Mouse (Mus musculus) layer of hippocampus, postnatal 14 days (tissue): ENCODE measurements around the gene Stx11. TPM values are rescaled to one million over a fixed set of nuclear protein-coding genes. Genes with fewer than 3 reads are reported as not detected.

ENCODE experiments used
- DNase-seq, 2 experiments: peaks; one replicate each; pipeline ENCODE4 v3.0.0; 2021 to 2022; ENCODE audit warnings: low spot score in 2 of 2, mixed read lengths in 1 of 2
- long read RNA-seq, 2 experiments: library from polyadenylated mRNA; stranded (forward); transcript quantifications; one replicate each; pipeline ENCODE4 v2.0.0; 2021
- total RNA-seq, 2 experiments: library from RNA; stranded (reverse); gene quantifications; 2 replicates each; pipeline ENCODE4 v1.2.3; 2021

The Stx11 gene
- under 1 TPM; 0.21 to 0.36 TPM for total RNA-seq
- long read RNA-seq, experiment 1, partial matches to known transcripts: 0 of 1 reads
- long read RNA-seq, experiment 1, other reads (novel, unspliced or antisense): 0 of 1 reads
- long read RNA-seq, experiment 2, full-length matches to known transcripts: 1 of 1 reads
- long read RNA-seq, experiment 2, partial matches to known transcripts: 0 of 1 reads
- long read RNA-seq, experiment 2, other reads (novel, unspliced or antisense): 0 of 1 reads

DNA sequence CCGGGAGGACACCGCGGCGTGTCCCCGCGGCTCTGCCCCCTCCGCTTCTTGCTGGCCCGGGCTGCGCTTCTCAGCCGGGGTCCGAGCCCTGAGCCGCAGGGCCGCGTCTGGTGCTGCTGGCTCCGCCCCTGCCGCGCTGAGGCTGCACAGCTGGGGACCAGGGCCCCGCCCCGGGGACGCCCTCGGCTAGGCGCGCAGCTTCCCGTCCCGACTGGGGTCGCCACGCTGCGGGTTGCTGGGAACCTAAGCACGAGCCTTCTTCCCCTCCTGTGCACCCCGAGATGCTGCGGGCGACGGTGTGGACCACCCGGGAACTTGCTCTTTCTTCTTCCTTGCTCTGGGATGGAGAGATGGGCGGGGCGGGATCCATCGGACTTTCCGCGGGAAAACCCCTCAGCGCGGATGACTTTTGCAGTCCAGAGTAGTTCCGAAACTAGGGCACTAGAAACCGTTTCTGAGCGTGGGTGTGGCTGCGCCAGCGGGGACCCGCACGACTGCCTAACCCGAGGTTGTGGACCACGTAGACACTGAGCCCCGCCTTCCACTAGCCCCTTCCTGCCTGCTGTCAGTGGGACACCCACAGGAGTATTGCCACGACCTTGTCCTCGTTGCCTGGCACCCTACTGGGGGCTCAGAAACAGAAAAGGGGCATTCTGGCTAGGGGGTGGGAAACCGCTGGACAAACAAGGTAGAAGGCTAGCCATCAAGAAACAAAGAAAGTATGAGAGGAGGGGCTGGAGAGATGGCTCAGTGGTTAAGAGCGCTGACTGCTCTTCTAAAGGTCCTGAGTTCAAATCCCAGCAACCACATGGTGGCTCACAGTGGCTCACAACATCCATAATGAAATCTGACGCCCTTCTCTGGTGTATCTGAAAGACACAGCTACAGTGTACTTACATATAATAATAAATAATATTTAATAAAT is at the start of gene Stx11:
TSS of gene Stx11 (minus strand) at position 148 of the 925 bp plus-strand sequence.
- DNase-seq: no peak

DNA sequence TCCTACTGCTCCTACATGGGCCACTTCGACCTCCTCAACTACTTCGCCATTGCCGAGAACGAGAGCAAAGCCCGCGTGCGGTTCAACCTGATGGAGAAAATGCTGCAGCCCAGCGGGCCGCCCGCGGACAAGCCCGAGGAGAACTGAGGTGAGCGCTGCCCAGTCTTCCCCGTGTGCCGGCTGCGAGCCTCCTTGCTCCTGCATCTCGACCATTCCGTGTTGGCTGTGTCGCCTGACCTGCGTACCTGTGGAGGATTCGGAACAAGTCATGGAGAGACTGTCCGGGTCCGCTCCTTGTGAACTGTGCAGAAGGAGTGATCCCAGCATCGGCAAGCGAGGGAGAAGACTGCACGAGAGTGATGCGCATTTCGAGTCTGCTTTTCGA is 44.6 kb upstream of the Stx11 start:
- peak in 1 of 2 experiments; percentile 15 for DNase-seq

DNA sequence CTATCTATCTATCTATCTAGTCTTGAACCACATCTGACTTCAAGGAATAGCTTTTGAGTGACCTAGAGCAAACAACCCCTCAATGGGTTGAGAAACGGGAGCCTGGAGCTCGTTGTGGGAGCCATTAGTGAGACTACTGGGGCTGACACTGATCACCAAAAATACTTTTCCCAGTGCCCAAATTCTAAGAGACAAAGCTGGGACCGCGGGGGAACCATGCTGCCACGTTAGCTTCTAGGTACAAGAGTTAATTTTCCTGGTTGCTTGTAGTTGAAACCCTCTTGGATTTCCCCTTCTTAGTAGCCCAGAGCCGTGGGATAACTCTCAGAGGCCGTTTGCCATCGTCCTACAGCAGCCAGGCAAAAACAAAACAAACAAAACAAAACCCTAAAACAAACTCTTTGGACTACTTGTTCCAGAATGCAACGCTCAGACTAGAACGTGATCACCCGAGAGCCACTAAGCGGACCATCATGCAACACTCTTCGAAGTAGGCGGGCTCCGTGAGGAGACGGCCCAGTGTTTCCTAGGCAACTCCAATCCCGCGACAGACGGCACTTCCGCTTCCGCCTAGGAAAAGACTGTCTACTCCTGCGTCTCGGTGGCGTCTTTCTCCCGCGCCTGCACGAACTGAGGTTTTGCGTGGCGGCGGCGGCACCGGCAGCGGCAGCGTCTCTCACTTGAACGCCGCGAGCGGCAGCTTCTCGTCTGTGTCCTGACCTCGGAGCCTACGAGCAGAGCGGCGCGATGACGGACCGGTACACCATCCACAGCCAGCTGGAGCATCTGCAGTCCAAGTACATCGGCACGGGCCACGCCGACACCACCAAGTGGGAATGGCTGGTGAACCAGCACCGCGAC is 44.0 kb upstream of the Stx11 start:
- DNase-seq: peak; percentile 94 to 98

DNA sequence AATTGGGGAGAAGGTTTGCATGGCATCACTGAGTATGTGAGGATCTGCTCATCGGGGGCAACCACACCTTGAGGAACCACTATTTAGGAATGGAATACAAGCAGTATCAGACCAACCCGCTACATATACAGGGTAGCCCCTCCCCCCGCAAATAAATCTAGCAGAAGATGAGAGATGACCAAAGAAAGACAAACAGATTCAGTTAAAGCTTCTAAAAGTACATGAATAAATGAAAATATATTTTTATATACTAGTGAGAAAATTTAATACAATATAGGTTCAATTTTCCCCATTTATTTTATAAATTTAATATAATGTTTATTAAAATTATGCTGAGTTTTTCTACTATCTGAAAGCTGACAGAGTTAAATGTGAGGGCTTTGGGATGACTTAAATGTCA is 40.9 kb upstream of the Stx11 start, which contains the start of gene Sf3b5:
TSS of gene Sf3b5 (plus strand) at position 301 of the 400 bp plus-strand sequence.
- DNase-seq: no peak

DNA sequence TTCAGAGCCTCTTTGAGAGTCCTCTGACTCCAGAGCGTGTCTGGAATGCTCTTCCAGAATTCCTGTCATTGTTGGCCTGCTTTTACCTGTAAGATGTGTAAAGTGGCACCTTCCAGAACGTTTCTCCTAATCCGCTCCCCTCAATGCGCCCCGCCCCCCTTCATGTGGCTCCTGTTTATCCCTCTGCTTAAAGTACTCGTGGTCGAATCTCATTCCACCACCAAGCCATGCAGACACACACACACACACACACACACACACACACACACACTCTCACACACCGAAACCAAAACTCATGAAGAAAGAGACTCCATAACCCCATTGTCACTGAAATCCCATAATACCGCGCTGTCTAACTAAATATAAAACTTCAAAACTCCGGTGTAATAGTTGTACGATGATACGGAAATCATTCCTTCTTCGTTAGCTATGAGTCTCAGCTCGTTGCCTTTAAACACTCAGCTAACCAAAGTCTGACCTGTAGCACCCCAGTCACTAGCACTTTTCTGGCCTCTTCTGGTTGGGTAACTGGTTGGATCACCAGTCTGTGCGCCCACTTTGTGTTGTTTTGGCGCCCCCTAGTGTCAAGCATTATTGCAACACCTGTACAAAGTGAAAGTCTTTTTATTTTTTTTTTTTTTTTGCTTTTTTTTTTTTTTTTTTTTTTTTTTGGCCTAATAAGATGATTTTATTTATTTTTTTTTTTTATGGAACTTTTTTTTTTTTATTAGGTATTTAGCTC is 32.8 kb upstream of the Stx11 start:
- peak; percentile 77 to 85 for DNase-seq

DNA sequence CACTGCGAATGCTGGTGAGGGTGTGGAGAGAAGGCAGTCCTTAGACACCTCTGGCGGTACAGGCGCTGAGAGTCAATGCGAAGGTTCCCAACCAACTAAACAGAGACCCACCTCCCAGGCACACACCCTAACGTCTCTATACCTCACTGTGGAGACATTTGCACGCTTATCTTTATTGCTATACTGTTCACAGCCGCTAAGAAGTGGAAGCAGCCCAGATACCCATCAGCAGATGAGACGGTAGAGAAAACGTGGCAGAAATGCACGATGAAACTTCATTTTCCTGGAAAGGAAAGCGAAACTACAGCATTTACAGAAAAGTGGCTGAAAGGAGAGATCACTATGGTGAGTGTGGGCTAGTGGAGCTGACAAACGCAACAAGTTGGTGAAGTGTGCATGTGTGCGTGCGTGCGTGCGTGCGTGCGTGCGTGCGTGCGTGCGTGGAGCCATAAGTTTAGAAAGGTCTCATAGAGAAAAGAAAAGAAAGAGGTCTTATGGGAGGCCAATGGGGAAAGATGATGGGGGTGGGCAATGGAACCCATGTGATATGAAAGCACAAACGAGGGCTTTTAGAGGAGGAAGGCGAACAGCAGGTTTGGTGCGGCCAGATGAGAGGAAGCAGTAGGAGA is 29.4 kb upstream of the Stx11 start:
- no peak for DNase-seq

DNA sequence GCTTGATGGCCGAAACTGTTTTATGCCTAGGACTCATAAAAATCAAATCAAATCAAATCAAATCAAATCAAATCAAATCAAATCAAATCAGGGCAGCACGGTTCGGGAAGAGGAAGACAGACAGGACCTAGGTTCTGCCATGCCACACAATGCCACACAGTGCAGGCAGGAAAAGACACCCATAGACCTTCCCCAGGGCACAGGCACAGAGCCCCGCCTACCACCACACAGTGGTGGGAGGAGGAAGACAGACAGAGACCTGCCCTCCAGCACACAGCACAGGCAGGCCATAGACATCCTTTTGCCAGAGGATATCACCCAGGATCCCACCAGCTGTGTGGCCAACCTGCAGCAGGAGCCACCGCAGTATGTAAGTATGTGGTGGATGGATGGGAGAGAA is 27.9 kb upstream of the Stx11 start:
- DNase-seq: no peak

DNA sequence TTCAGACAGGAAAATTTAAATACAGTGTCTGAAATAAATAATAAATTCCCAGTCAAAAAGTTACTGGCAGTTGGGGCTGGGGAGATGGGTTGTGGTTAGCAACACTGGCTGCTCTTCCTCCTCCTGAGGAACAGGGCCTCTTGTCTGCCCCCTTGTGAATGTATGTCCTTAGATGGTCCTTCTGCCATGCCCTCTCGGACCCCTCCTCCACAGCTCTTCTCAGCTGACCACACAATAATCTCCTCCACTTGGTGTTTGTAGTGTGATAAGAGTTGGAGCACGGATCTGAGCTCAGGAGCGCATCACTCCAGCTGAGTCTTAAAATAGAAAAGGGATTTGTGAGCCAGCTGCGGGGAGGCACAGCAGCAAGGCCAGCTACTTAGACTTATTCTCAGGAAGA is 22.8 kb upstream of the Stx11 start:
- DNase-seq: no peak

DNA sequence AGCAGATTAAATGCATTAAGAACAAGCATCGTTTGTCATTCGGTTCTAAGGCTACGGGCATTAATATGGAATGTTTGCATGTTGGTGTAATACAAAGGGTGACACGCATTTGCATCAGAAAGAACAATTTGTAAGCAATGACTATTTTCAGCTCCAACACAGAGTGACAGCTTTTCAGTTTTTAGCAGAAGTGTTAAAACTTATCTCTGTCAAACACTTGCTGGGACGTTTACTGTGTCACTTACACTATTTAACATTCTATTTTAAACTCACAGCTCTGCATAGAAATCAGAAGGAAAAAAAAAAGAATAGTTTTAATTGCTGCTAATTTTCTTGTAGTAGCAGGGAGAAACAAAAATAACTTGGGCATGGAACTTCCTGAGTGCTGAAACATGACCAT is 22.4 kb upstream of the Stx11 start:
- no peak for DNase-seq

DNA sequence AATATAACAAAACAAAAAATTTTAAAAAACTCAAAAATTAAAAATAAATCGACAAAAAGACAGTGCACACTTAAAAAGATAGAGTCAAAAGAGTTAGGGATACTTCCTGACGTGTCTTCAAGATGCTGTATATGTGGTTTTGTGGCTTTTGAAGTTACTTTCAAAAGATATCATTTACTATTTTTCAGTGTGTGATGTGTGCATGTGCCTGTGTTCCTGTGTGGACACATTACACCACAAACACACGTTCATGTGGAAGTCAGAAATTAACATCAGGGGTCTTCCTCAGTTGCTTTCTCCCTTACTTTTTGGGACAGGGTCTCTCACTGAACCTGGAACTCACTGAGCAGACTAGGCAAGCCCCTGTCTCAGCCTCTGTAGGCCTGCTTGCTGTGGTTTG is 20.9 kb upstream of the Stx11 start:
- no peak for DNase-seq

DNA sequence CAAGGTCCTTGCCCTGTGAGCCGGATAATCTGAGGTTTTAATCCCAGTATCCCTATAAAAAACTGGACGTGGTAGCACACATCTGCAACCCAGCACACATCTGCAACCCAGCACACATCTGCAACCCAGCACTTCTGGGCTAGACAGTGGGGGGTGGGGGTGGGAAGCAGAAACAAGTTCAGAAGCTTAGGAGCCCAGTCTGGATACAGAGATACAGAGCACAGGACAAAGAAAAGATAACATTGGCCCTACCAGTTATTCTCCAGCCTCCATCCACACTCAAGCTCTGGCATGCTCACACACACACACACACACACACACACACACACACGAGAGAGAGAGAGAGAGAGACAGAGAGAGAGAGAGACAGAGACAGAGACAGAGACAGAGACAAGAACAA is 19.4 kb upstream of the Stx11 start:
- DNase-seq: no peak

DNA sequence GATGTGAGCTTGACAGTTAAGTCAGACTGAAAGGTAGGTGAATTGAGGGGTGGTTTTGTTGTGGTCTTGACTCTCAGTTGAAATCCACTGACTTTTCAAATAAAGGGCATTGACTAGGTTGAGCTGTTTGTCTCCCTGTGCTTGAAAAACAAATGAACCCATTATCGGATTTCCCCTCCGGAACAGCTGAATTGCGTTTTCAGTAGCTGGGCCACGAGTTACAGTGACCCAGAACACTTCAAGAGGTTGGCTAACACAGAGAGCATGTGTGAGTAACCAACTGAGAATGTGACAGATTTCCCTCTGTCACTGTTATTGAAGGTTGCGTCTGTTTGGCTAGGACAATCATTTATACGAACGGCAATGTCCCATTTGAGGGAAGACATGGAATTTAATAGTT is 17.0 kb upstream of the Stx11 start:
- DNase-seq: no peak

DNA sequence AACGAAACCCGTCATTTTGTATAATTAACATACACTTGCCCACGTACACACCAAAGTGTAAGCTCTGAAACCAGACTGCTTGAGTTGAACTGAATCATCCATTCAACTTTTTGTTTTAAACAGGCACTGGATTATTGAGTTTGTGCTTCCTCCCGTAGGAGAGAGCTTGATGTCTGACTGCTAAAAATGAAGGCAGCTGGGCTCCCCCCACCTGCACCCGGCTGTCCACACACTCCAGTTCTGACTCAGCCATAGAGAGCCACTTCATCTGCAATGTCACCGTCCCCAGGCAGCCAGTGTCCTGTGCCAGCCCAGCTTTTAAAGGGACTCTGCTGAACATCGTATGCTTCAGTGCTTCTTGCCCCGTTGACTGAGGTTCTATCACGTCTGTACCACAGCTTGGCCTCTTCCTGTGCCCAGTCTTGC is 13.7 kb upstream of the Stx11 start:
- no peak for DNase-seq

DNA sequence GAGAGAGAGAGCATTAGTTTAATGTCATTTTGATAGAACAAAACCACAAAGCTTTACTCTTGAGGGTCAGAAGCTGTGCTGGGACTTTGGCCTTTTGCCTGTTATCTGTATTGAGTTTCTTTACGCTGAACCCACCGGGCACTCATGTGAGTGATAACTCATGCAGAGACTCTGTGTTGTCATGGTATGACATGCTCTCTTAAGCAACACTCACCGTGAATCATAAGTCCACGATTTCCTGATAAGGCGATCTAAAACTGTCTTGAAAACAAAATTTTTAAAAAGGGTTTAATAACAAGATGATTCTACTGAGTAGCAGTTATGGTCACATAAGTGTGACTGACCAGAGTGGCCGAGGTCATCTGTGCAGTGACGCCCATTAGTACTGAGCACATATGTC is 12.5 kb upstream of the Stx11 start:
- no peak for DNase-seq

DNA sequence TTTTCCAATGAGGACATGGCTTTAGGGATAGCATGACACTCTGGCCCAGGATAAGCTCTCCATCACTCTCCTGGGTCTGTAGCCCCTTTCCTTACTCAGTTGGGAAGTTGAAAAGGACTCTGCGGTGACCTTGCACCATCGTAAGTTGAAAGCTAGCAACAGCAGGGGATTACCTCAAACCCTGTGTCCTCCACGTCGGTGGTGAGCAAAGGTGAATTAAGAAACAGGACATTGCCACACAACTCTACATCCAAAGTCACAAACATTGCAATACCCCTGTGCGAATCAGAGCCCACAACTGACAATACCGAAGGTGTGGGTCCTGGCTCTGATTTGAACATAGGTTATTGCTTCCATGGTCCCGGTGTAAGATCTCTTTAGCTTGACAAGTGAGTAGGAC is 11.9 kb upstream of the Stx11 start:
- no peak for DNase-seq

DNA sequence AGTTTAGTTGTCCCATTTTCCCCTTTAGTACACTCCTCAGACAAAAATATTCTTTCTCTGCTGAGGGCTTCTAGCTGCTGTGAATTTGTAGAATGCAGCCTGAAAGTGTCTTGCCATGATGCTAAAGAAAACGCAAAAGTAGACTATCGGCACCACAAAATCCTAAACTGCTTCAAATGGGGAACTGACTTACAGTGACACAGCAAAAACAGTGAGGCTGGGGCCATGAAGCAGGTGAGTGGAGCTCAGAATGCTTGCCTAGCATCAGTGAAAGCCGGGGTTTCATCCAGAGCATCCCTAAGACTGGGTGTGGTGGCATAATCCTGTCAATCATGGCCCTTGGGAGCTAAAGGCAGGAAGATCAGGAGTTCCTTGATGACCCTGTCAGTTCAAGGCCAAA is 11.4 kb upstream of the Stx11 start:
- DNase-seq: no peak

DNA sequence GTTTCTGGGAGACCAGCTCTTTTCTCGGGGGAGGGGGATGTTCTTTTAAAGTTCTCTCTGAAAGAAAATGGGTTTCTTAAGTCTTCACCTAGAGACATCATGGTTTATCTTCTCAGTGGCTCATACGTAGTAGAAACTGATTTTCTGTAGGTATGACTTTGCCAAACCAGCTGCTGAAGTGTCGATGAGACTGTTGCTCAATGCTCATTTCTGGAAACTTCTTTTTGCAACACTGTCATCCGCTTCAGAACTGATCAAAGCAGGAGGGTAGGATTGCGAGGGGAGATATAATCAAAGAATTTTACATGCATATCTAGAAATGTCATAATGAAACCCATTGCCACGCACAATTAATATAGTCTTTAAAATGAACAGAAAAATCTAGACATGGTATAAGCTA is 10.5 kb upstream of the Stx11 start:
- no peak for DNase-seq

DNA sequence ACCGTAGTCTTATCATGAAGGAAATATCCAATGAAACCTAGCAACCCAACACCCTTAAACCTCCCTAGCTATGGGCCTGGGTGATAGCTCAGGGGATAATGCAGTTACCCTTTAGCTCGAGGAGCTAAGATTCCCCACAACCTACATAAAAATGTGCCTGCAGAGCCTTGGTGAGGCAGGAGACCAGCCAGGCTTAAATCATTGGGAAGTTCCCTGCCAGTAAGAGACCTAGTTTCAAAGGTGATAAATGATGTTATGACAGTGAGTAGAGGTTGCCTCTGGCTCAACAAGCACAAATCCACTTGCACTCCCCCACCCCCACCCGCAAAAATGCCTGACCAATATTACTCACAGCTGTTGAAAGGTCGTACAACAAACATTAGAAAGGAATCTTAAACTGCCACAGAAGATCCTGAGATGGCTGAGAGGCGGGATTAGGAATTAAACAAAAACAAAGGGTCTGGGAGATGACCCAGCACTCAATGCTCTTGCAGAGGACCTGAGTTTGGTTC is 1.6 kb upstream of the Stx11 start:
- DNase-seq: no peak

DNA sequence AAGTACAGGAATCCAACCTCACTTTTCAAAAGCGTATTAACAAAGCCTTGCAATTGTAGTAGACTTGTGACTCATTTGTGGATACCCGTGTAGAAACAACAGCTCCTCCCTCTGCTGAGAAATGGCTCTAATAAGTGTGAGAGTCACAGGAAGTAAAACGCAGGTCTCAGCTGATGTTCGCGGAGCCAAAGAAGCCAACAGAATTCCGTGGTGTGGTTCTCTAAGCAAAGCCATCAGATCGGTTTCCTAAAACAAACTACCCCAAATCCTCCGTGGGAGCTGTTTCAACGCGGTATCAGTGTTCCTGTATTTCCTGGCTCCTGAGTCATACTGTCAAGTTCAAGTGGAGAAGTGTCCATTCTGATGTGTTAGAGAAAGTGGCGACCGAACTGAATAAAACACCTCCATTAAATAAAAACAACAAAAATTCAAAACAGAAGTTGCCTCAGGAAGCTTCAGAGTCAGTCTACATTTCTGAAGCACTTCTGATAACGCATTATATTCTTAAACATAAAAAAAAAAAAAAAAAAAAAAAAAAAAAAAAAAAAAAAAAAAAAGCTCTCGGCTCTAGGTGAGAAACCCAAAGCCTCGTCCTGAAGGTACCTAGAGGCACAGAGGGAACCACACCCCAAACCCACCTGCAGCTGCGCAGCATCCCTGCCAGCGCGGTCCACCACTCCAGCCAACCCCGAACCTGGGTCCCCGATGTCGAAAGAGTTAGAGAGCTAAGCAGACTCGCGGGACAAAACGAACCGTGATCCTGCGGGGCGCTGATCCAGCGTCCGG is 543 bp downstream of the Stx11 start:
- no peak for DNase-seq
